Mouse (Mus musculus): ENCODE measurements around the gene Msln. TPM values are rescaled to one million over a fixed set of nuclear protein-coding genes. Genes with fewer than 3 reads are reported as not detected.

Gene Msln
- polyA plus RNA-seq, 1 experiment, result 9.6 TPM

DNA sequence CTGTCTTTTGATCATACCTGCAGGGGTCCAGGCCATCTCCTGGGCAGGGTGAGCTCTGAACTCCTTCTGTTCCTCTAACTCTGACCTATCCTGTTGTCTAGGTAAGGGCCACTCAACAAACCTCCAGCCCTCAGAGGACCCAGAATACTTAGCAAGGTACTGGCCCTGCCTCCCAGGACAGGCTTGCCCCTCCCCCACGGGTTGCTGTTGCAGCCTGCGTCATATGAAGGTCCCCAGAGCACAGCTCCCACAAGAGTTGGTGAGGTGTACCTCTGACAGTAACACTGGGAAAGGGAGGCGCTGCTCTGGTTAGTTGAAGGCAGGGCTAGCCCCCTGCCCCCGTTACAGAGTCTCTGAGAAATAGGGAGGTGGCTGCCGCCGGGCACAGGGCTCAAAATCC is 38.0 kb downstream of the Msln start:
- no peaks in the 10 kb centered on the region for H3K9me3 ChIP-seq (replicated peaks; ENCODE audit: control insufficient read depth, insufficient read depth, low read length, poor library complexity, severe bottlenecking)
- H3K27ac ChIP-seq (ENCODE audit: insufficient read depth, low read length), result no peak overlapping the region
- no peak for TF ChIP-seq POLR2A (IDR thresholded peaks at IDR 0.05; ENCODE audit: insufficient read depth, low read length)
- no peak for TF ChIP-seq CTCF (IDR thresholded peaks at IDR 0.05; ENCODE audit: low read depth, low read length)
- no peak for TF ChIP-seq EP300 (IDR thresholded peaks at IDR 0.05; ENCODE audit: insufficient read depth, low read depth, low read length)
- peaks cover 14% of the 10 kb centered on the region for H3K36me3 ChIP-seq (ENCODE audit: control insufficient read depth, insufficient read depth, low read length, poor library complexity, severe bottlenecking)
- 0 out of 2 replicates have a peak overlapping the region, but pooled peaks have one; percentile 49 for H3K9ac ChIP-seq (ENCODE audit: low read depth, poor library complexity, severe bottlenecking)
- peaks cover 10% of the 10 kb centered on the region for H3K4me1 ChIP-seq (ENCODE audit: control insufficient read depth, insufficient read depth, low read length)
- no peaks in the 10 kb centered on the region for H3K27me3 ChIP-seq (ENCODE audit: control insufficient read depth, insufficient read depth, low read length, poor library complexity, severe bottlenecking)
- H3K4me3 ChIP-seq (ENCODE audit: low read depth, low read length), result no peak overlapping the region

- H3K4me1 ChIP-seq (ENCODE audit: control insufficient read depth, insufficient read depth, low read length), result peaks cover 10% of the 10 kb centered on the region
- no peaks in the 10 kb centered on the region for H3K9me3 ChIP-seq (replicated peaks; ENCODE audit: control insufficient read depth, insufficient read depth, low read length, poor library complexity, severe bottlenecking)
- no peak overlapping the region for H3K9ac ChIP-seq (ENCODE audit: low read depth, poor library complexity, severe bottlenecking)
- no peak overlapping the region for H3K27ac ChIP-seq (ENCODE audit: insufficient read depth, low read length)
- TF ChIP-seq EP300 (IDR thresholded peaks at IDR 0.05; ENCODE audit: insufficient read depth, low read depth, low read length), result no peak
- TF ChIP-seq CTCF (IDR thresholded peaks at IDR 0.05; ENCODE audit: low read depth, low read length), result no peak
- no peak for TF ChIP-seq POLR2A (IDR thresholded peaks at IDR 0.05; ENCODE audit: insufficient read depth, low read length)
- peaks cover 10% of the 10 kb centered on the region for H3K36me3 ChIP-seq (ENCODE audit: control insufficient read depth, insufficient read depth, low read length, poor library complexity, severe bottlenecking)
- H3K4me3 ChIP-seq (ENCODE audit: low read depth, low read length), result no peak overlapping the region
- no peaks in the 10 kb centered on the region for H3K27me3 ChIP-seq (ENCODE audit: control insufficient read depth, insufficient read depth, low read length, poor library complexity, severe bottlenecking)
Observed at GRCm38 (mm10) chr17:25715627-25716026, 38.6 kb downstream of the Msln start.

DNA sequence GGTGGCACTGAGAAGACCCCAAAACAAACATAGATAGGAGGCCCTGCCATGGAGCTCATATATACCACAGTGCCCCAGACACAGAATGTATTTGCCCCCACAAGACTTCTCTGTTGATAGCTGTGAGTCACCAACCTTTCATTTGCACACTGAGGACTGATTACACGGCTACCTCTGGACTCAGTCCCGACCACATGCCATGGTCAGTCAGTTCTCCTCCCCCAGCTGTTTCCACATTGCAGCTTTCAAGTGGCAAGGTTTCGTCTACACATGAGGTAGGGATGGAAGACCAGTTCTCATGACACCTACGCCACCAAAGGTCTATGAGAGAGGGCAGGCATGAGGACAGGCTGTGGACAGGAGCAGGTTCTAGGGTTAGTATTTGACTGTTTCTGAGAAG is 43.0 kb downstream of the Msln start:
- Histone ChIP-seq H3K27ac (ENCODE audit: insufficient read depth, low read length) (no peak overlapping the region), H3K27me3 (ENCODE audit: control insufficient read depth, insufficient read depth, low read length, poor library complexity, severe bottlenecking) (no peaks in the 10 kb centered on the region), H3K36me3 (ENCODE audit: control insufficient read depth, insufficient read depth, low read length, poor library complexity, severe bottlenecking) (no peaks in the 10 kb centered on the region), H3K9ac (ENCODE audit: low read depth, poor library complexity, severe bottlenecking) (no peak overlapping the region), H3K9me3 (replicated peaks; ENCODE audit: control insufficient read depth, insufficient read depth, low read length, poor library complexity, severe bottlenecking) (peaks cover 13% of the 10 kb centered on the region), H3K4me3 (ENCODE audit: low read depth, low read length) (no peak overlapping the region), H3K4me1 (ENCODE audit: control insufficient read depth, insufficient read depth, low read length) (peaks cover 9% of the 10 kb centered on the region)
- no peak for TF ChIP-seq EP300 (IDR thresholded peaks at IDR 0.05; ENCODE audit: insufficient read depth, low read depth, low read length)
- TF ChIP-seq POLR2A (IDR thresholded peaks at IDR 0.05; ENCODE audit: insufficient read depth, low read length), result no peak
- no peak for TF ChIP-seq CTCF (IDR thresholded peaks at IDR 0.05; ENCODE audit: low read depth, low read length)

- Histone ChIP-seq H3K27ac (ENCODE audit: insufficient read depth, low read length) (no peak overlapping the region), H3K9ac (ENCODE audit: low read depth, poor library complexity, severe bottlenecking) (no peak overlapping the region), H3K36me3 (ENCODE audit: control insufficient read depth, insufficient read depth, low read length, poor library complexity, severe bottlenecking) (no peaks in the 10 kb centered on the region), H3K9me3 (replicated peaks; ENCODE audit: control insufficient read depth, insufficient read depth, low read length, poor library complexity, severe bottlenecking) (peaks cover 13% of the 10 kb centered on the region), H3K4me1 (ENCODE audit: control insufficient read depth, insufficient read depth, low read length) (no peaks in the 10 kb centered on the region), H3K4me3 (ENCODE audit: low read depth, low read length) (no peak overlapping the region), H3K27me3 (ENCODE audit: control insufficient read depth, insufficient read depth, low read length, poor library complexity, severe bottlenecking) (no peaks in the 10 kb centered on the region)
- TF ChIP-seq EP300 (IDR thresholded peaks at IDR 0.05; ENCODE audit: insufficient read depth, low read depth, low read length), result no peak
- TF ChIP-seq POLR2A (IDR thresholded peaks at IDR 0.05; ENCODE audit: insufficient read depth, low read length), result no peak
- no peak for TF ChIP-seq CTCF (IDR thresholded peaks at IDR 0.05; ENCODE audit: low read depth, low read length)
Observed at GRCm38 (mm10) chr17:25709994-25710393, 44.2 kb downstream of the Msln start.

- Histone ChIP-seq H3K27ac (ENCODE audit: insufficient read depth, low read length) (no peak overlapping the region), H3K36me3 (ENCODE audit: control insufficient read depth, insufficient read depth, low read length, poor library complexity, severe bottlenecking) (no peaks in the 10 kb centered on the region), H3K27me3 (ENCODE audit: control insufficient read depth, insufficient read depth, low read length, poor library complexity, severe bottlenecking) (no peaks in the 10 kb centered on the region), H3K4me3 (ENCODE audit: low read depth, low read length) (no peak overlapping the region), H3K9me3 (replicated peaks; ENCODE audit: control insufficient read depth, insufficient read depth, low read length, poor library complexity, severe bottlenecking) (no peaks in the 10 kb centered on the region), H3K4me1 (ENCODE audit: control insufficient read depth, insufficient read depth, low read length) (no peaks in the 10 kb centered on the region), H3K9ac (ENCODE audit: low read depth, poor library complexity, severe bottlenecking) (no peak overlapping the region)
- no peak for TF ChIP-seq EP300 (IDR thresholded peaks at IDR 0.05; ENCODE audit: insufficient read depth, low read depth, low read length)
- TF ChIP-seq CTCF (IDR thresholded peaks at IDR 0.05; ENCODE audit: low read depth, low read length), result peak; percentile 76
- TF ChIP-seq POLR2A (IDR thresholded peaks at IDR 0.05; ENCODE audit: insufficient read depth, low read length), result no peak
Observed at GRCm38 (mm10) chr17:25700863-25701496, 53.2 kb downstream of the Msln start.

Other genes with a start within 250 kb of the Msln start
- gene Sox8, start 183.7 kb downstream of the Msln start, polyA plus RNA-seq (2011; ENCODE audit: insufficient read depth, insufficient read length, low read depth, missing spikeins), result 0.32 and 0.48 TPM in 2 replicates
- 15.2 and 16.1 TPM in 2 replicates for gene Lmf1, start 175.3 kb downstream of the Msln start, polyA plus RNA-seq (2011; ENCODE audit: insufficient read depth, insufficient read length, low read depth, missing spikeins)
- 12.4 and 17.3 TPM in 2 replicates for gene Gng13, start 37.2 kb downstream of the Msln start, polyA plus RNA-seq (2011; ENCODE audit: insufficient read depth, insufficient read length, low read depth, missing spikeins)
- gene Chtf18, start 27.0 kb downstream of the Msln start, polyA plus RNA-seq (2011; ENCODE audit: insufficient read depth, insufficient read length, low read depth, missing spikeins), result 39.4 and 47.2 TPM in 2 replicates
- 17.0 and 18.4 TPM in 2 replicates for gene Rpusd1, start 26.7 kb downstream of the Msln start, polyA plus RNA-seq (2011; ENCODE audit: insufficient read depth, insufficient read length, low read depth, missing spikeins)
- gene Mslnl, start 18.3 kb downstream of the Msln start, polyA plus RNA-seq (2011; ENCODE audit: insufficient read depth, insufficient read length, low read depth, missing spikeins), result 0.30 TPM in 1 of 2 replicates, not detected in the other
- 18.8 and 21.3 TPM in 2 replicates for gene Narfl, start 19.4 kb upstream of the Msln start, polyA plus RNA-seq (2011; ENCODE audit: insufficient read depth, insufficient read length, low read depth, missing spikeins)
- 25.7 and 32.1 TPM in 2 replicates for gene Haghl, start 31.3 kb upstream of the Msln start, polyA plus RNA-seq (2011; ENCODE audit: insufficient read depth, insufficient read length, low read depth, missing spikeins)
- gene Ccdc78, start 32.2 kb upstream of the Msln start, polyA plus RNA-seq (2011; ENCODE audit: insufficient read depth, insufficient read length, low read depth, missing spikeins), result not detected in 2 replicates
- gene Fam173a, start 38.5 kb upstream of the Msln start, polyA plus RNA-seq (2011; ENCODE audit: insufficient read depth, insufficient read length, low read depth, missing spikeins), result 26.0 and 30.6 TPM in 2 replicates
- 1.6 and 2.6 TPM in 2 replicates for gene AC134908.4, start 41.3 kb upstream of the Msln start, polyA plus RNA-seq (2011; ENCODE audit: insufficient read depth, insufficient read length, low read depth, missing spikeins)
- 29.6 and 35.1 TPM in 2 replicates for gene Metrn, start 42.8 kb upstream of the Msln start, polyA plus RNA-seq (2011; ENCODE audit: insufficient read depth, insufficient read length, low read depth, missing spikeins)
- gene Fbxl16, start 54.7 kb upstream of the Msln start, polyA plus RNA-seq (2011; ENCODE audit: insufficient read depth, insufficient read length, low read depth, missing spikeins), result 4.7 and 7.0 TPM in 2 replicates
- 19.8 and 20.7 TPM in 2 replicates for gene Wdr24, start 69.2 kb upstream of the Msln start, polyA plus RNA-seq (2011; ENCODE audit: insufficient read depth, insufficient read length, low read depth, missing spikeins)
- 13.2 and 16.7 TPM in 2 replicates for gene Jmjd8, start 74.5 kb upstream of the Msln start, polyA plus RNA-seq (2011; ENCODE audit: insufficient read depth, insufficient read length, low read depth, missing spikeins)
- gene Stub1, start 79.0 kb upstream of the Msln start, polyA plus RNA-seq (2011; ENCODE audit: insufficient read depth, insufficient read length, low read depth, missing spikeins), result 97.8 and 103 TPM in 2 replicates
- gene Rhbdl1, start 82.9 kb upstream of the Msln start, polyA plus RNA-seq (2011; ENCODE audit: insufficient read depth, insufficient read length, low read depth, missing spikeins), result not detected in 2 replicates
- 1.4 and 2.3 TPM in 2 replicates for gene Gm20683, start 87.4 kb upstream of the Msln start, polyA plus RNA-seq (2011; ENCODE audit: insufficient read depth, insufficient read length, low read depth, missing spikeins)
- gene Rhot2, start 90.5 kb upstream of the Msln start, polyA plus RNA-seq (2011; ENCODE audit: insufficient read depth, insufficient read length, low read depth, missing spikeins), result 23.6 and 29.8 TPM in 2 replicates
- gene Wdr90, start 107.1 kb upstream of the Msln start, polyA plus RNA-seq (2011; ENCODE audit: insufficient read depth, insufficient read length, low read depth, missing spikeins), result 10.5 and 11.6 TPM in 2 replicates
- 6.1 and 8.3 TPM in 2 replicates for gene Mcrip2, start 114.4 kb upstream of the Msln start, polyA plus RNA-seq (2011; ENCODE audit: insufficient read depth, insufficient read length, low read depth, missing spikeins)
- gene Mettl26, start 120.7 kb upstream of the Msln start, polyA plus RNA-seq (2011; ENCODE audit: insufficient read depth, insufficient read length, low read depth, missing spikeins), result 27.9 and 32.6 TPM in 2 replicates
- gene Wfikkn1, start 126.5 kb upstream of the Msln start, polyA plus RNA-seq (2011; ENCODE audit: insufficient read depth, insufficient read length, low read depth, missing spikeins), result 0.37 and 0.69 TPM in 2 replicates
- gene Rab40c, start 165.3 kb upstream of the Msln start, polyA plus RNA-seq (2011; ENCODE audit: insufficient read depth, insufficient read length, low read depth, missing spikeins), result 21.3 and 22.7 TPM in 2 replicates
- 61.8 and 62.8 TPM in 2 replicates for gene Pigq, start 190.6 kb upstream of the Msln start, polyA plus RNA-seq (2011; ENCODE audit: insufficient read depth, insufficient read length, low read depth, missing spikeins)
- 1.2 TPM in 1 of 2 replicates, not detected in the other for gene Nhlrc4, start 190.6 kb upstream of the Msln start, polyA plus RNA-seq (2011; ENCODE audit: insufficient read depth, insufficient read length, low read depth, missing spikeins)
- not detected in 2 replicates for gene A930017K11Rik, start 198.2 kb upstream of the Msln start, polyA plus RNA-seq (2011; ENCODE audit: insufficient read depth, insufficient read length, low read depth, missing spikeins)
- 14.2 and 17.0 TPM in 2 replicates for gene Capn15, start 231.4 kb upstream of the Msln start, polyA plus RNA-seq (2011; ENCODE audit: insufficient read depth, insufficient read length, low read depth, missing spikeins)